Comparison of ENCODE assay signal across 8 mouse cellular contexts in genomic region chr11:88049732-88050131, GRCm38 (mm10). TPM values are rescaled to one million over a fixed set of nuclear protein-coding genes. Genes with fewer than 3 reads are reported as not detected.
DNase-seq lines count a peak whose midpoint lies in the region; ATAC-seq and TF ChIP-seq lines count a peak whose summit lies in the region.
"Had no signal": no experiment of that assay in that cellular context is flagged by ENCODE, and none has a peak within 500 bp of the region (broad histone marks: within the 10 kb centered on the region; RNA-seq: fewer than 3 reads in every experiment).

No protein-coding gene starts in this region.

- no peaks in the 10 kb centered on the region for H3K9me3 ChIP-seq in lung, embryonic 16.5 days (ENCODE audit: control insufficient read depth, low read length)
- H3K9me3 ChIP-seq in forebrain, embryonic 15.5 days, result no peaks in the 10 kb centered on the region
- H3K9me3 ChIP-seq in liver, embryonic 13.5 days (replicated peaks), result no peaks in the 10 kb centered on the region
- no peaks in the 10 kb centered on the region for H3K9me3 ChIP-seq in stomach, postnatal 0 days (ENCODE audit: control insufficient read depth, low read length)

- no peak overlapping the region for H3K9ac ChIP-seq in lung, embryonic 16.5 days (ENCODE audit: low read length)
- H3K9ac ChIP-seq in forebrain, embryonic 15.5 days (replicated peaks), result peak overlapping the region; percentile 78; the same call in 1 of the 2 replicates
- peak overlapping the region; percentile 100 for H3K9ac ChIP-seq in liver, embryonic 13.5 days
- H3K9ac ChIP-seq in stomach, postnatal 0 days (ENCODE audit: low read length), result no peak overlapping the region

- no peak for TF ChIP-seq CTCF in stomach, postnatal 0 days (IDR thresholded peaks at IDR 0.05; ENCODE audit: low read depth)

- H3K4me3 ChIP-seq in lung, embryonic 16.5 days (ENCODE audit: low read length), result peak overlapping the region; percentile 98; the same call in 1 of the 2 replicates
- H3K4me3 ChIP-seq in forebrain, embryonic 15.5 days, result peak overlapping the region; percentile 77
- H3K4me3 ChIP-seq in liver, embryonic 13.5 days (replicated peaks), result peak overlapping the region; percentile 100
- H3K4me3 ChIP-seq in stomach, postnatal 0 days (ENCODE audit: low read depth, low read length), result no peak overlapping the region

- no peak for TF ChIP-seq EP300 in stomach, postnatal 0 days (optimal IDR thresholded peaks at IDR 0.05)

- no peak overlapping the region for H3K27ac ChIP-seq in lung, embryonic 16.5 days (ENCODE audit: low read length)
- no peak overlapping the region for H3K27ac ChIP-seq in forebrain, embryonic 15.5 days (replicated peaks)
- H3K27ac ChIP-seq in liver, embryonic 13.5 days, result peak overlapping the region; percentile 7; the same call in 1 of the 2 replicates
- H3K27ac ChIP-seq in stomach, postnatal 0 days (replicated peaks), result no peak overlapping the region

- H3K4me1 ChIP-seq in lung, embryonic 16.5 days (replicated peaks; ENCODE audit: control insufficient read depth, insufficient read depth, low read length), result peaks cover 27% of the 10 kb centered on the region
- H3K4me1 ChIP-seq in forebrain, embryonic 15.5 days, result peaks cover 45% of the 10 kb centered on the region
- H3K4me1 ChIP-seq in liver, embryonic 13.5 days (replicated peaks), result peaks cover 44% of the 10 kb centered on the region
- no peaks in the 10 kb centered on the region for H3K4me1 ChIP-seq in stomach, postnatal 0 days (replicated peaks; ENCODE audit: control insufficient read depth, insufficient read depth)

- H3K4me2 ChIP-seq in lung, embryonic 16.5 days (ENCODE audit: low read depth, low read length), result peak overlapping the region; percentile 89
- H3K4me2 ChIP-seq in forebrain, embryonic 15.5 days (replicated peaks), result peak overlapping the region; percentile 51
- H3K4me2 ChIP-seq in liver, embryonic 13.5 days, result peak overlapping the region; percentile 80
- H3K4me2 ChIP-seq in stomach, postnatal 0 days (replicated peaks; ENCODE audit: low read depth), result peak overlapping the region; percentile 61

- no peak for ATAC-seq in lung, embryonic 16.5 days (ENCODE audit: low read depth)
- no peak for ATAC-seq in forebrain, embryonic 15.5 days (replicated peaks)
- no peak for ATAC-seq in liver, embryonic 13.5 days (ENCODE audit: low read depth)
- ATAC-seq in stomach, postnatal 0 days (ENCODE audit: low FRiP score, low TSS enrichment), result no peak

- DNase-seq in lung, postnatal 14 days, result no peak
- DNase-seq in liver, embryonic 13.5 days, result no peak
- no peak for DNase-seq in stomach, postnatal 0 days (ENCODE audit: low spot score)
- no peak for DNase-seq in left cerebral cortex, adult 8-10 months (ENCODE audit: low spot score in 2 of 2)
- no peak for DNase-seq in adrenal gland, adult (ENCODE audit: inconsistent age in 2 of 2, low spot score in 1 of 2)
- DNase-seq: adrenal gland, postnatal 14 days had no signal

- peaks cover 13% of the 10 kb centered on the region; the same call in 1 of the 2 replicates for H3K36me3 ChIP-seq in lung, embryonic 16.5 days (ENCODE audit: control insufficient read depth, insufficient read depth, low read length)
- H3K36me3 ChIP-seq in forebrain, embryonic 15.5 days, result peaks cover 32% of the 10 kb centered on the region
- peaks cover 45% of the 10 kb centered on the region for H3K36me3 ChIP-seq in liver, embryonic 13.5 days
- peaks cover 7% of the 10 kb centered on the region; the same call in 1 of the 2 replicates for H3K36me3 ChIP-seq in stomach, postnatal 0 days (ENCODE audit: control insufficient read depth, insufficient read depth, low read length)

- no peaks in the 10 kb centered on the region for H3K27me3 ChIP-seq in lung, embryonic 16.5 days (ENCODE audit: control insufficient read depth, insufficient read depth, low read depth, low read length)
- no peaks in the 10 kb centered on the region for H3K27me3 ChIP-seq in forebrain, embryonic 15.5 days
- H3K27me3 ChIP-seq in liver, embryonic 13.5 days, result no peaks in the 10 kb centered on the region
- H3K27me3 ChIP-seq in stomach, postnatal 0 days (ENCODE audit: control insufficient read depth, insufficient read depth, low read length), result no peaks in the 10 kb centered on the region

RNA-seq across cellular contexts. Expression of gene Srsf1, which starts 2.6 kb away (rescaled TPM):
- polyA plus RNA-seq in lung, embryonic 16.5 days (2015; fragmentation: Nextera tagmentation; extraction: Ambion mirVana), result 257 and 272 TPM in 2 replicates
- 342 and 347 TPM in 2 replicates for polyA plus RNA-seq in forebrain, embryonic 15.5 days (2015; fragmentation: Nextera tagmentation; extraction: Ambion mirVana)
- polyA plus RNA-seq in liver, embryonic 13.5 days (2015; fragmentation: Nextera tagmentation; extraction: Ambion mirVana), result 157 and 209 TPM in 2 replicates
- polyA plus RNA-seq in stomach, postnatal 0 days (2015; fragmentation: Nextera tagmentation; extraction: Ambion mirVana), result 88.1 and 97.5 TPM in 2 replicates
- 100 to 1,000 TPM; 189 to 208 (median 191) TPM for total RNA-seq in left cerebral cortex, adult 8-10 months (2022)

RNA-seq across cellular contexts. Expression of gene Vezf1, which starts 18.3 kb away (rescaled TPM):
- 32.9 and 38.2 TPM in 2 replicates for polyA plus RNA-seq in lung, embryonic 16.5 days (2015; fragmentation: Nextera tagmentation; extraction: Ambion mirVana)
- polyA plus RNA-seq in forebrain, embryonic 15.5 days (2015; fragmentation: Nextera tagmentation; extraction: Ambion mirVana), result 60.6 and 61.4 TPM in 2 replicates
- polyA plus RNA-seq in liver, embryonic 13.5 days (2015; fragmentation: Nextera tagmentation; extraction: Ambion mirVana), result 7.6 and 10.4 TPM in 2 replicates
- 15.9 and 18.1 TPM in 2 replicates for polyA plus RNA-seq in stomach, postnatal 0 days (2015; fragmentation: Nextera tagmentation; extraction: Ambion mirVana)
- total RNA-seq in left cerebral cortex, adult 8-10 months (2022), result 10 to 100 TPM; 27.9 to 30.8 (median 29.3) TPM

RNA-seq across cellular contexts. Expression of gene Cuedc1, which starts 48.1 kb away (rescaled TPM):
- polyA plus RNA-seq in lung, embryonic 16.5 days (2015; fragmentation: Nextera tagmentation; extraction: Ambion mirVana), result 11.3 and 11.8 TPM in 2 replicates
- 39.2 and 43.4 TPM in 2 replicates for polyA plus RNA-seq in forebrain, embryonic 15.5 days (2015; fragmentation: Nextera tagmentation; extraction: Ambion mirVana)
- polyA plus RNA-seq in liver, embryonic 13.5 days (2015; fragmentation: Nextera tagmentation; extraction: Ambion mirVana), result 1.6 and 1.8 TPM in 2 replicates
- polyA plus RNA-seq in stomach, postnatal 0 days (2015; fragmentation: Nextera tagmentation; extraction: Ambion mirVana), result 12.8 and 13.7 TPM in 2 replicates
- 10 to 100 TPM; 28.0 to 31.8 (median 30.9) TPM for total RNA-seq in left cerebral cortex, adult 8-10 months (2022)

Comparison
In these comparisons a context has a peak if more than half of its experiments do, and no peak if none do; other contexts are left out.
1. H3K9ac ChIP-seq: peak in forebrain, embryonic 15.5 days (single experiment) and liver, embryonic 13.5 days (single experiment); none in lung, embryonic 16.5 days (single experiment) and stomach, postnatal 0 days (single experiment).
2. Peak in every context shown above with its lines, with median percentiles within 50 percentile points of each other: H3K4me2 ChIP-seq.